8 mouse cellular contexts compared by ENCODE assay signal in genomic region chr14:52103474-52103855, GRCm38 (mm10). TPM values are rescaled to one million over a fixed set of nuclear protein-coding genes. Genes with fewer than 3 reads are reported as not detected.
DNase-seq lines count a peak whose midpoint lies in the region; ATAC-seq and TF ChIP-seq lines count a peak whose summit lies in the region.

No protein-coding gene starts in this region.

- peak overlapping the region; percentile 96 for H3K9ac ChIP-seq in forebrain, embryonic 15.5 days (replicated peaks)
- H3K9ac ChIP-seq in liver, embryonic 16.5 days (ENCODE audit: low read depth, low read length): peak overlapping the region; percentile 85
- peak overlapping the region; percentile 99 for H3K9ac ChIP-seq in stomach, postnatal 0 days (ENCODE audit: low read length)

- no peaks in the 10 kb centered on the region for H3K9me3 ChIP-seq in forebrain, embryonic 15.5 days
- H3K9me3 ChIP-seq in liver, embryonic 16.5 days (replicated peaks; ENCODE audit: control insufficient read depth, low read length): no peaks in the 10 kb centered on the region
- H3K9me3 ChIP-seq in stomach, postnatal 0 days (ENCODE audit: control insufficient read depth, low read length): no peaks in the 10 kb centered on the region

- no peak for ATAC-seq in forebrain, embryonic 15.5 days (replicated peaks)
- no peak for ATAC-seq in liver, embryonic 16.5 days (ENCODE audit: low read depth)
- ATAC-seq in stomach, postnatal 0 days (ENCODE audit: low FRiP score, low TSS enrichment): peak; percentile 1; the same call in 1 of the 2 replicates

- TF ChIP-seq EP300 in stomach, postnatal 0 days (optimal IDR thresholded peaks at IDR 0.05): no peak

- no peaks in the 10 kb centered on the region for H3K27me3 ChIP-seq in spleen, adult 2 months (ENCODE audit: control insufficient read depth, insufficient read depth, low read length)
- H3K27me3 ChIP-seq in forebrain, embryonic 15.5 days: no peaks in the 10 kb centered on the region
- no peaks in the 10 kb centered on the region for H3K27me3 ChIP-seq in liver, embryonic 16.5 days (ENCODE audit: control insufficient read depth, insufficient read depth, low read depth, low read length)
- no peaks in the 10 kb centered on the region for H3K27me3 ChIP-seq in stomach, postnatal 0 days (ENCODE audit: control insufficient read depth, insufficient read depth, low read length)

- H3K4me2 ChIP-seq in forebrain, embryonic 15.5 days (replicated peaks): peak overlapping the region; percentile 81
- peak overlapping the region; percentile 83 for H3K4me2 ChIP-seq in liver, embryonic 16.5 days (ENCODE audit: low read depth, low read length)
- H3K4me2 ChIP-seq in stomach, postnatal 0 days (replicated peaks; ENCODE audit: low read depth): peak overlapping the region; percentile 64

- TF ChIP-seq POLR2A in spleen, adult 2 months (IDR thresholded peaks at IDR 0.05; ENCODE audit: low read depth, low read length): no peak

- DNase-seq in embryo, embryonic 10 days (ENCODE audit: low spot score): peak; percentile 11
- DNase-seq in embryo, embryonic 9.5 days (ENCODE audit: extremely low spot score): no peak
- DNase-seq in spleen, adult 2 months (ENCODE audit: low read depth in 1 of 2, low spot score in 2 of 2): peak in 1 of 2 experiments; percentile 26
- DNase-seq in spleen, postnatal 14 days (ENCODE audit: low spot score in 2 of 2): no peak
- DNase-seq in stomach, postnatal 0 days (ENCODE audit: low spot score): no peak
- DNase-seq in layer of hippocampus, adult 8-10 months (ENCODE audit: low spot score in 2 of 2): no peak

- TF ChIP-seq CTCF in spleen, adult 2 months (IDR thresholded peaks at IDR 0.05; ENCODE audit: extremely low read depth, insufficient read depth, insufficient read length, insufficient replicate concordance): no peak
- TF ChIP-seq CTCF in stomach, postnatal 0 days (IDR thresholded peaks at IDR 0.05; ENCODE audit: low read depth): peak; percentile 25

- peak overlapping the region; percentile 90 for H3K4me3 ChIP-seq in spleen, adult 2 months (ENCODE audit: extremely low read depth, insufficient read depth, insufficient read length)
- H3K4me3 ChIP-seq in forebrain, embryonic 15.5 days: peak overlapping the region; percentile 78
- H3K4me3 ChIP-seq in liver, embryonic 16.5 days (ENCODE audit: low read depth, low read length): peak overlapping the region; percentile 78
- peak overlapping the region; percentile 95 for H3K4me3 ChIP-seq in stomach, postnatal 0 days (ENCODE audit: low read depth, low read length)

- H3K27ac ChIP-seq in spleen, adult 2 months (ENCODE audit: insufficient read depth, low read length): peak overlapping the region; percentile 94
- peak overlapping the region; percentile 98 for H3K27ac ChIP-seq in forebrain, embryonic 15.5 days (replicated peaks)
- H3K27ac ChIP-seq in liver, embryonic 16.5 days (ENCODE audit: low read length): peak overlapping the region; percentile 96
- peak overlapping the region; percentile 99 for H3K27ac ChIP-seq in stomach, postnatal 0 days (replicated peaks)

- peaks cover 1% of the 10 kb centered on the region; the same call in 1 of the 2 replicates for H3K36me3 ChIP-seq in spleen, adult 2 months (ENCODE audit: control insufficient read depth, insufficient read depth, low read length)
- H3K36me3 ChIP-seq in forebrain, embryonic 15.5 days: peaks cover 8% of the 10 kb centered on the region
- H3K36me3 ChIP-seq in liver, embryonic 16.5 days (ENCODE audit: control insufficient read depth, insufficient read depth): peaks cover under 1% of the 10 kb centered on the region; the same call in 1 of the 2 replicates
- no peaks in the 10 kb centered on the region for H3K36me3 ChIP-seq in stomach, postnatal 0 days (ENCODE audit: control insufficient read depth, insufficient read depth, low read length)

- under 1% methylated on average over 30 of the region's 30 CpGs for WGBS in spleen, adult 2 months
- under 1% methylated on average over 30 of the region's 30 CpGs for WGBS in forebrain, embryonic 15.5 days
- under 1% methylated on average over 30 of the region's 30 CpGs for WGBS in liver, embryonic 16.5 days (ENCODE audit: insufficient replicate concordance)
- under 1% methylated on average over 30 of the region's 30 CpGs for WGBS in stomach, postnatal 0 days

- H3K4me1 ChIP-seq in spleen, adult 2 months (ENCODE audit: control insufficient read depth, insufficient read depth, insufficient read length): peaks cover 4% of the 10 kb centered on the region
- peaks cover 46% of the 10 kb centered on the region for H3K4me1 ChIP-seq in forebrain, embryonic 15.5 days
- peaks cover 26% of the 10 kb centered on the region for H3K4me1 ChIP-seq in liver, embryonic 16.5 days (ENCODE audit: control insufficient read depth, low read depth, low read length)
- 0 out of 2 replicates have a peak, but pooled peaks cover 4% of the 10 kb centered on the region for H3K4me1 ChIP-seq in stomach, postnatal 0 days (replicated peaks; ENCODE audit: control insufficient read depth, insufficient read depth)

RNA-seq across cellular contexts. Expression of gene Hnrnpc, which starts 0.4 kb away (rescaled TPM):
- polyA plus RNA-seq in spleen, adult 2 months (2012; rRNA removed): 47.8 and 57.3 TPM in 2 replicates
- 710 and 729 TPM in 2 replicates for polyA plus RNA-seq in forebrain, embryonic 15.5 days (2015; fragmentation: Nextera tagmentation; extraction: Ambion mirVana)
- polyA plus RNA-seq in liver, embryonic 16.5 days (2015; fragmentation: Nextera tagmentation; extraction: Ambion mirVana): 202 and 237 TPM in 2 replicates
- 162 and 167 TPM in 2 replicates for polyA plus RNA-seq in stomach, postnatal 0 days (2015; fragmentation: Nextera tagmentation; extraction: Ambion mirVana)
- 100 to 1,000 TPM; 197 to 271 (median 244) TPM for total RNA-seq in layer of hippocampus, adult 8-10 months (2022)

RNA-seq across cellular contexts. Expression of gene Rpgrip1, which starts 7.0 kb away (rescaled TPM):
- 12.8 and 14.7 TPM in 2 replicates for polyA plus RNA-seq in spleen, adult 2 months (2012; rRNA removed)
- polyA plus RNA-seq in forebrain, embryonic 15.5 days (2015; fragmentation: Nextera tagmentation; extraction: Ambion mirVana): 61.9 and 71.1 TPM in 2 replicates
- 34.5 and 35.9 TPM in 2 replicates for polyA plus RNA-seq in liver, embryonic 16.5 days (2015; fragmentation: Nextera tagmentation; extraction: Ambion mirVana)
- 29.4 and 29.8 TPM in 2 replicates for polyA plus RNA-seq in stomach, postnatal 0 days (2015; fragmentation: Nextera tagmentation; extraction: Ambion mirVana)
- total RNA-seq in layer of hippocampus, adult 8-10 months (2022): 1 to 10 TPM; 1.3 to 3.4 (median 1.7) TPM
